Mouse (Mus musculus): ENCODE results near the gene Hpse2.
"Not testable (repeated sequence)": the region's sequence is repeated elsewhere in the genome, so short reads cannot be mapped to it uniquely, and the experiment has no call there.

Gene Hpse2

GRCm38 (mm10) chr19:42839621-42840294 lies 548.4 kb downstream of the Hpse2 start:
- no peak for DNase-seq (ENCODE audit: low spot score)

- DNase-seq (ENCODE audit: low spot score) = no peak
Measured at GRCm38 (mm10) chr19:42839118-42839517, 549.0 kb downstream of the Hpse2 start.

- DNase-seq (ENCODE audit: low spot score) = no peak
Measured at GRCm38 (mm10) chr19:42838271-42838670, 549.9 kb downstream of the Hpse2 start.

GRCm38 (mm10) chr19:42837591-42837990 lies 550.6 kb downstream of the Hpse2 start:
- DNase-seq (ENCODE audit: low spot score) = no peak

- DNase-seq (ENCODE audit: low spot score) = no peak
Measured at GRCm38 (mm10) chr19:42833126-42833525, 555.0 kb downstream of the Hpse2 start.

GRCm38 (mm10) chr19:42832251-42832650 lies 555.9 kb downstream of the Hpse2 start:
- no peak for DNase-seq (ENCODE audit: low spot score)

GRCm38 (mm10) chr19:42829196-42829595 lies 559.0 kb downstream of the Hpse2 start:
- no peak for DNase-seq (ENCODE audit: low spot score)

- no peak for DNase-seq (ENCODE audit: low spot score)
Measured at GRCm38 (mm10) chr19:42827843-42828242, 560.3 kb downstream of the Hpse2 start.

GRCm38 (mm10) chr19:42820109-42820508 lies 568.0 kb downstream of the Hpse2 start:
- DNase-seq (ENCODE audit: low spot score) = no peak

- no peak for DNase-seq (ENCODE audit: low spot score)
Measured at GRCm38 (mm10) chr19:42817761-42818160, 570.4 kb downstream of the Hpse2 start.

GRCm38 (mm10) chr19:42816261-42816660 lies 571.9 kb downstream of the Hpse2 start:
- no peak for DNase-seq (ENCODE audit: low spot score)

- no peak for DNase-seq (ENCODE audit: low spot score)
Measured at GRCm38 (mm10) chr19:42810140-42810539, 578.0 kb downstream of the Hpse2 start.

- DNase-seq (ENCODE audit: low spot score) = no peak
Measured at GRCm38 (mm10) chr19:42809491-42809890, 578.7 kb downstream of the Hpse2 start.

GRCm38 (mm10) chr19:42797866-42798265 lies 590.3 kb downstream of the Hpse2 start:
- no peak for DNase-seq (ENCODE audit: low spot score)

GRCm38 (mm10) chr19:42795801-42796200 lies 592.4 kb downstream of the Hpse2 start:
- DNase-seq (ENCODE audit: low spot score) = no peak

GRCm38 (mm10) chr19:42794914-42795613 lies 593.1 kb downstream of the Hpse2 start:
- peak; percentile 91 for DNase-seq (ENCODE audit: low spot score)

- DNase-seq (ENCODE audit: low spot score) = no peak
Measured at GRCm38 (mm10) chr19:42788311-42788710, 599.8 kb downstream of the Hpse2 start.

GRCm38 (mm10) chr19:42785562-42786220 lies 602.5 kb downstream of the Hpse2 start:
- DNase-seq (ENCODE audit: low spot score) = no peak

GRCm38 (mm10) chr19:42785129-42785528 lies 603.0 kb downstream of the Hpse2 start:
- DNase-seq (ENCODE audit: low spot score) = no peak

- DNase-seq (ENCODE audit: low spot score) = not testable (repeated sequence)
Measured at GRCm38 (mm10) chr19:42780156-42780538, 608.0 kb downstream of the Hpse2 start.

GRCm38 (mm10) chr19:42779531-42780155 lies 608.5 kb downstream of the Hpse2 start, which contains the start of gene Hps1:
TSS of gene Hps1 (minus strand) at chr19:42779978.
- DNase-seq (ENCODE audit: low spot score) = peak; percentile 91

- DNase-seq (ENCODE audit: low spot score) = peak; percentile 45
Measured at GRCm38 (mm10) chr19:42777801-42778200, 610.4 kb downstream of the Hpse2 start.

GRCm38 (mm10) chr19:42776813-42777212 lies 611.3 kb downstream of the Hpse2 start:
- DNase-seq (ENCODE audit: low spot score) = no peak

Measured in layer of hippocampus, adult 11-12 months (tissue).